Mouse (Mus musculus): ENCODE measurements around the gene Cuedc2. TPM values are rescaled to one million over a fixed set of nuclear protein-coding genes. Genes with fewer than 3 reads are reported as not detected.
A peak's percentile ranks its signal among the peaks of the same experiment; 100 is the strongest.

The Cuedc2 gene
- polyA plus RNA-seq, 1 experiment from 2014 or later, result 300 TPM

- 55% methylated on average over 16 of the region's 16 CpGs for WGBS
- peaks cover 20% of the 10 kb centered on the region for H3K36me3 ChIP-seq (ENCODE audit: control insufficient read depth, insufficient read depth, low read length)
- H3K4me1 ChIP-seq (ENCODE audit: control insufficient read depth, insufficient read depth, low read length), result peaks cover 14% of the 10 kb centered on the region
- H3K9ac ChIP-seq (replicated peaks; ENCODE audit: low read length), result 0 out of 2 replicates have a peak overlapping the region, but pooled peaks have one; percentile 50
- peak overlapping the region; percentile 81 for H3K4me2 ChIP-seq (ENCODE audit: low read length)
- peaks cover 25% of the 10 kb centered on the region; the same call in 1 of the 2 replicates for H3K27me3 ChIP-seq (ENCODE audit: control insufficient read depth, insufficient read depth, low read length)
- no peak for DNase-seq
- H3K4me3 ChIP-seq (replicated peaks; ENCODE audit: low read depth, low read length), result peak overlapping the region; percentile 42; the same call in 1 of the 2 replicates
- H3K27ac ChIP-seq (replicated peaks; ENCODE audit: low read depth, low read length), result no peak overlapping the region
- no peak for ATAC-seq (ENCODE audit: low FRiP score, low TSS enrichment)
- H3K9me3 ChIP-seq (ENCODE audit: control insufficient read depth, low read length), result no peaks in the 10 kb centered on the region
These were observed 30.2 kb downstream of the Cuedc2 start for GRCm38 (mm10) chr19:46308303-46308702.

- no peaks in the 10 kb centered on the region for H3K9me3 ChIP-seq (ENCODE audit: control insufficient read depth, low read length)
- H3K4me1 ChIP-seq (ENCODE audit: control insufficient read depth, insufficient read depth, low read length), result peaks cover 14% of the 10 kb centered on the region
- no peak overlapping the region for H3K27ac ChIP-seq (replicated peaks; ENCODE audit: low read depth, low read length)
- H3K4me2 ChIP-seq (ENCODE audit: low read length), result no peak overlapping the region
- peaks cover 15% of the 10 kb centered on the region for H3K36me3 ChIP-seq (ENCODE audit: control insufficient read depth, insufficient read depth, low read length)
- H3K27me3 ChIP-seq (ENCODE audit: control insufficient read depth, insufficient read depth, low read length), result peaks cover 24% of the 10 kb centered on the region; the same call in 1 of the 2 replicates
- 75% methylated on average over 16 of the region's 16 CpGs for WGBS
- H3K9ac ChIP-seq (replicated peaks; ENCODE audit: low read length), result no peak overlapping the region
- H3K4me3 ChIP-seq (replicated peaks; ENCODE audit: low read depth, low read length), result no peak overlapping the region
- DNase-seq, result no peak
- ATAC-seq (ENCODE audit: low FRiP score, low TSS enrichment), result no peak
These were observed 30.7 kb downstream of the Cuedc2 start for GRCm38 (mm10) chr19:46307781-46308180.

GRCm38 (mm10) chr19:46306751-46307289 is 31.7 kb downstream of the Cuedc2 start:
- H3K9ac ChIP-seq (replicated peaks; ENCODE audit: low read length), result no peak overlapping the region
- peaks cover 5% of the 10 kb centered on the region; the same call in 1 of the 2 replicates for H3K36me3 ChIP-seq (ENCODE audit: control insufficient read depth, insufficient read depth, low read length)
- H3K27me3 ChIP-seq (ENCODE audit: control insufficient read depth, insufficient read depth, low read length), result peaks cover 24% of the 10 kb centered on the region; the same call in 1 of the 2 replicates
- H3K4me3 ChIP-seq (replicated peaks; ENCODE audit: low read depth, low read length), result no peak overlapping the region
- H3K4me2 ChIP-seq (ENCODE audit: low read length), result no peak overlapping the region
- no peak for DNase-seq
- H3K27ac ChIP-seq (replicated peaks; ENCODE audit: low read depth, low read length), result no peak overlapping the region
- no peak for ATAC-seq (ENCODE audit: low FRiP score, low TSS enrichment)
- no peaks in the 10 kb centered on the region for H3K9me3 ChIP-seq (ENCODE audit: control insufficient read depth, low read length)
- peaks cover 14% of the 10 kb centered on the region for H3K4me1 ChIP-seq (ENCODE audit: control insufficient read depth, insufficient read depth, low read length)
- WGBS, result 93% methylated on average over 9 of the region's 9 CpGs

GRCm38 (mm10) chr19:46306268-46306610 is 32.3 kb downstream of the Cuedc2 start:
- peaks cover 3% of the 10 kb centered on the region; the same call in 1 of the 2 replicates for H3K36me3 ChIP-seq (ENCODE audit: control insufficient read depth, insufficient read depth, low read length)
- ATAC-seq (ENCODE audit: low FRiP score, low TSS enrichment), result no peak
- no peak for DNase-seq
- H3K27ac ChIP-seq (replicated peaks; ENCODE audit: low read depth, low read length), result no peak overlapping the region
- H3K4me2 ChIP-seq (ENCODE audit: low read length), result peak overlapping the region; percentile 65
- no peaks in the 10 kb centered on the region for H3K9me3 ChIP-seq (ENCODE audit: control insufficient read depth, low read length)
- H3K27me3 ChIP-seq (ENCODE audit: control insufficient read depth, insufficient read depth, low read length), result peaks cover 24% of the 10 kb centered on the region; the same call in 1 of the 2 replicates
- WGBS, result 62% methylated on average over 5 of the region's 5 CpGs
- no peak overlapping the region; the same call in 1 of the 2 replicates for H3K9ac ChIP-seq (replicated peaks; ENCODE audit: low read length)
- no peak overlapping the region for H3K4me3 ChIP-seq (replicated peaks; ENCODE audit: low read depth, low read length)
- H3K4me1 ChIP-seq (ENCODE audit: control insufficient read depth, insufficient read depth, low read length), result peaks cover 14% of the 10 kb centered on the region

GRCm38 (mm10) chr19:46305432-46306267 is 32.9 kb downstream of the Cuedc2 start:
- Histone ChIP-seq H3K36me3 (ENCODE audit: control insufficient read depth, insufficient read depth, low read length) (no peaks in the 10 kb centered on the region), H3K4me2 (ENCODE audit: low read length) (peak overlapping the region; percentile 65), H3K4me3 (replicated peaks; ENCODE audit: low read depth, low read length) (peak overlapping the region; percentile 42), H3K9me3 (ENCODE audit: control insufficient read depth, low read length) (no peaks in the 10 kb centered on the region), H3K27ac (replicated peaks; ENCODE audit: low read depth, low read length) (no peak overlapping the region), H3K27me3 (ENCODE audit: control insufficient read depth, insufficient read depth, low read length) (peaks cover 24% of the 10 kb centered on the region; the same call in 1 of the 2 replicates), H3K4me1 (ENCODE audit: control insufficient read depth, insufficient read depth, low read length) (peaks cover 14% of the 10 kb centered on the region), H3K9ac (replicated peaks; ENCODE audit: low read length) (peak overlapping the region; percentile 42; the same call in 1 of the 2 replicates)
- under 1% methylated on average over 43 of the region's 43 CpGs for WGBS
- DNase-seq (peak; percentile 84), ATAC-seq (ENCODE audit: low FRiP score, low TSS enrichment) (peak; percentile 53; the same call in 1 of the 2 replicates)

GRCm38 (mm10) chr19:46304908-46305333 is 33.6 kb downstream of the Cuedc2 start:
- H3K4me1 ChIP-seq (ENCODE audit: control insufficient read depth, insufficient read depth, low read length), result peaks cover 14% of the 10 kb centered on the region
- no peaks in the 10 kb centered on the region for H3K9me3 ChIP-seq (ENCODE audit: control insufficient read depth, low read length)
- H3K9ac ChIP-seq (replicated peaks; ENCODE audit: low read length), result peak overlapping the region; percentile 42; the same call in 1 of the 2 replicates
- H3K27ac ChIP-seq (replicated peaks; ENCODE audit: low read depth, low read length), result no peak overlapping the region
- H3K36me3 ChIP-seq (ENCODE audit: control insufficient read depth, insufficient read depth, low read length), result no peaks in the 10 kb centered on the region
- peak overlapping the region; percentile 42 for H3K4me3 ChIP-seq (replicated peaks; ENCODE audit: low read depth, low read length)
- DNase-seq, result peak; percentile 35
- WGBS, result under 1% methylated on average over 34 of the region's 34 CpGs
- peaks cover 24% of the 10 kb centered on the region; the same call in 1 of the 2 replicates for H3K27me3 ChIP-seq (ENCODE audit: control insufficient read depth, insufficient read depth, low read length)
- ATAC-seq (ENCODE audit: low FRiP score, low TSS enrichment), result peak; percentile 37; the same call in 1 of the 2 replicates
- H3K4me2 ChIP-seq (ENCODE audit: low read length), result peak overlapping the region; percentile 65

GRCm38 (mm10) chr19:46304216-46304841 is 34.2 kb downstream of the Cuedc2 start, which contains the start of gene Nfkb2:
Gene Nfkb2, plus strand, starts transcription at chr19:46304320.
- H3K27ac ChIP-seq (replicated peaks; ENCODE audit: low read depth, low read length), result no peak within 1 kb of the TSS
- no peaks in the 10 kb centered on the region for H3K9me3 ChIP-seq (ENCODE audit: control insufficient read depth, low read length)
- H3K9ac ChIP-seq (replicated peaks; ENCODE audit: low read length), result peak within 1 kb of the TSS; percentile 42; the same call in 1 of the 2 replicates
- H3K27me3 ChIP-seq (ENCODE audit: control insufficient read depth, insufficient read depth, low read length), result peaks cover 24% of the 10 kb centered on the region; the same call in 1 of the 2 replicates
- H3K36me3 ChIP-seq (ENCODE audit: control insufficient read depth, insufficient read depth, low read length), result no peaks in the 10 kb centered on the region
- peak within 1 kb of the TSS; percentile 65 for H3K4me2 ChIP-seq (ENCODE audit: low read length)
- H3K4me3 ChIP-seq (replicated peaks; ENCODE audit: low read depth, low read length), result peak within 1 kb of the TSS; percentile 42
- peak; percentile 72 for ATAC-seq (ENCODE audit: low FRiP score, low TSS enrichment)
- H3K4me1 ChIP-seq (ENCODE audit: control insufficient read depth, insufficient read depth, low read length), result peaks cover 14% of the 10 kb centered on the region
- DNase-seq, result peak; percentile 90
- WGBS, result under 1% methylated on average over 39 of the region's 39 CpGs
